Mouse (Mus musculus) kidney, adult 2 months (tissue): ENCODE data around the gene Iqschfp.

Experiments used
- CTCF ChIP-seq: fragments of 200-500 bp; conservative IDR thresholded peaks from 2 replicates; pipeline ENCODE4 v1.5.1; 2011; ENCODE audit warnings: low read depth, mild to moderate bottlenecking, control low read depth, low read length, moderate library complexity, mixed read lengths; ENCODE audit not compliant: insufficient read depth, insufficient read length
- POLR2A ChIP-seq: fragments of 200-500 bp; IDR thresholded peaks from one replicate; pipeline ENCODE4 v1.6.1; 2011; ENCODE audit warnings: low read depth, low read length, control low read depth

- peak; percentile 76 for TF ChIP-seq CTCF
- no peak for TF ChIP-seq POLR2A
These were observed 153.7 kb downstream of the Iqschfp start for GRCm38 (mm10) chr3:68045475-68046416.
